Mouse (Mus musculus) 3134 (cell line): Measurements from ENCODE around the gene Gja4.

Experiments
- DNase-seq: peaks from one replicate; pipeline ENCODE4 v3.0.0-alpha.2; 2011; ENCODE audit warnings: low spot score; ENCODE audit not compliant: insufficient read length; ENCODE audit errors: extremely low read depth

Gja4 gene

GRCm38 (mm10) chr4:127313861-127314260, at the start of gene Gja4:
Gene Gja4, minus strand, starts transcription at chr4:127314039.
- DNase-seq: peak; percentile 85

- no peak for DNase-seq
These were observed 49.5 kb upstream of the Gja4 start for GRCm38 (mm10) chr4:127363331-127363730.

- DNase-seq: no peak
These were observed 48.7 kb upstream of the Gja4 start for GRCm38 (mm10) chr4:127362520-127362919.

GRCm38 (mm10) chr4:127358018-127358417, 44.2 kb upstream of the Gja4 start, which contains the start of gene Gjb5:
Gene Gjb5, minus strand, starts transcription at chr4:127358181.
- no peak for DNase-seq

- DNase-seq: peak; percentile 76
These were observed 41.0 kb upstream of the Gja4 start for GRCm38 (mm10) chr4:127354506-127355485.

GRCm38 (mm10) chr4:127353951-127354438, 40.2 kb upstream of the Gja4 start, which contains the start of gene Gjb4:
Gene Gjb4, minus strand, starts transcription at chr4:127354081.
- peak; percentile 73 for DNase-seq

GRCm38 (mm10) chr4:127352594-127352993, 38.8 kb upstream of the Gja4 start:
- DNase-seq: peak; percentile 80

- peak; percentile 67 for DNase-seq
These were observed 35.9 kb upstream of the Gja4 start for GRCm38 (mm10) chr4:127349560-127350300.

- no peak for DNase-seq
These were observed 31.2 kb upstream of the Gja4 start for GRCm38 (mm10) chr4:127345000-127345399.

GRCm38 (mm10) chr4:127341372-127341771, 27.5 kb upstream of the Gja4 start:
- no peak for DNase-seq

- DNase-seq: no peak
These were observed 23.8 kb upstream of the Gja4 start for GRCm38 (mm10) chr4:127337668-127338067.

- no peak for DNase-seq
These were observed 21.1 kb upstream of the Gja4 start for GRCm38 (mm10) chr4:127334870-127335504.

GRCm38 (mm10) chr4:127331171-127331570, 17.3 kb upstream of the Gja4 start:
- no peak for DNase-seq

GRCm38 (mm10) chr4:127330181-127331100, 16.6 kb upstream of the Gja4 start, which contains the start of gene Gjb3:
Gene Gjb3, minus strand, starts transcription at chr4:127330844.
- peak; percentile 82 for DNase-seq

GRCm38 (mm10) chr4:127329751-127330150, 15.9 kb upstream of the Gja4 start:
- peak; percentile 46 for DNase-seq

GRCm38 (mm10) chr4:127329046-127329445, 15.2 kb upstream of the Gja4 start:
- DNase-seq: no peak

- no peak for DNase-seq
These were observed 14.5 kb upstream of the Gja4 start for GRCm38 (mm10) chr4:127328378-127328777.

- DNase-seq: no peak
These were observed 13.9 kb upstream of the Gja4 start for GRCm38 (mm10) chr4:127327749-127328148.

GRCm38 (mm10) chr4:127327258-127327657, 13.4 kb upstream of the Gja4 start:
- peak; percentile 51 for DNase-seq

GRCm38 (mm10) chr4:127325276-127325675, 11.4 kb upstream of the Gja4 start:
- DNase-seq: no peak
